ENCODE assay signal across 10 mouse cellular contexts in genomic region chr8:125223031-125223753, GRCm38 (mm10).
DNase-seq lines count a peak whose midpoint lies in the region; ATAC-seq and TF ChIP-seq lines count a peak whose summit lies in the region.
"Had no signal": no experiment of that assay in that cellular context is flagged by ENCODE, and none has a peak within 500 bp of the region (broad histone marks: within the 10 kb centered on the region; RNA-seq: fewer than 3 reads in every experiment).

No protein-coding gene starts in this region.

- no peak overlapping the region for H3K9ac ChIP-seq in hindbrain, embryonic 15.5 days
- H3K9ac ChIP-seq in hindbrain, embryonic 11.5 days (ENCODE audit: low read depth, low read length): no peak overlapping the region

- TF ChIP-seq CTCF in kidney, adult 2 months (conservative IDR thresholded peaks at IDR 0.05; ENCODE audit: insufficient read depth, insufficient read length, low read depth, low read length): no peak

- no peak for ATAC-seq in hindbrain, embryonic 15.5 days (ENCODE audit: low FRiP score, low read depth)
- ATAC-seq in hindbrain, embryonic 11.5 days (ENCODE audit: low FRiP score): no peak

- H3K4me1 ChIP-seq in hindbrain, embryonic 15.5 days (replicated peaks): peaks cover 61% of the 10 kb centered on the region
- H3K4me1 ChIP-seq in hindbrain, embryonic 11.5 days (replicated peaks; ENCODE audit: control insufficient read depth, insufficient read depth, low read length): peaks cover 6% of the 10 kb centered on the region
- peaks cover 6% of the 10 kb centered on the region for H3K4me1 ChIP-seq in kidney, adult 2 months (ENCODE audit: control insufficient read depth, insufficient read depth, low read length)

- H3K4me3 ChIP-seq in hindbrain, embryonic 15.5 days: no peak overlapping the region
- no peak overlapping the region for H3K4me3 ChIP-seq in hindbrain, embryonic 11.5 days (ENCODE audit: low read depth, low read length)
- no peak overlapping the region for H3K4me3 ChIP-seq in kidney, adult 2 months (ENCODE audit: insufficient read depth, low read depth, low read length)

- no peak overlapping the region for H3K4me2 ChIP-seq in hindbrain, embryonic 15.5 days
- H3K4me2 ChIP-seq in hindbrain, embryonic 11.5 days (replicated peaks; ENCODE audit: low read depth, low read length): no peak overlapping the region
- H3K4me2 ChIP-seq: liver, embryonic 11.5 days had no signal

- WGBS in hindbrain, embryonic 15.5 days: 45% methylated on average over 10 of the region's 10 CpGs
- 69% methylated on average over 10 of the region's 10 CpGs for whole genome bisulfite sequencing in hindbrain, embryonic 11.5 days
- WGBS in kidney, adult 2 months: 59% methylated on average over 10 of the region's 10 CpGs

- no peaks in the 10 kb centered on the region for H3K27me3 ChIP-seq in hindbrain, embryonic 15.5 days
- no peaks in the 10 kb centered on the region for H3K27me3 ChIP-seq in hindbrain, embryonic 11.5 days (ENCODE audit: control insufficient read depth, insufficient read depth, low read length)
- no peaks in the 10 kb centered on the region for H3K27me3 ChIP-seq in kidney, adult 2 months (replicated peaks; ENCODE audit: control insufficient read depth, insufficient read depth, low read length)

- no peaks in the 10 kb centered on the region for H3K9me3 ChIP-seq in hindbrain, embryonic 15.5 days
- H3K9me3 ChIP-seq in hindbrain, embryonic 11.5 days (ENCODE audit: control insufficient read depth, low read length): no peaks in the 10 kb centered on the region

- H3K36me3 ChIP-seq in hindbrain, embryonic 15.5 days: no peaks in the 10 kb centered on the region
- H3K36me3 ChIP-seq in hindbrain, embryonic 11.5 days (ENCODE audit: control insufficient read depth, insufficient read depth, low read length): no peaks in the 10 kb centered on the region
- H3K36me3 ChIP-seq in kidney, adult 2 months (ENCODE audit: control insufficient read depth, insufficient read depth, low read length): no peaks in the 10 kb centered on the region

- H3K27ac ChIP-seq in hindbrain, embryonic 15.5 days (replicated peaks): 0 out of 2 replicates have a peak overlapping the region, but pooled peaks have one; percentile 19
- H3K27ac ChIP-seq in hindbrain, embryonic 11.5 days (ENCODE audit: low read depth, low read length): no peak overlapping the region
- H3K27ac ChIP-seq in kidney, adult 2 months (ENCODE audit: insufficient read depth, low read depth, low read length): peak overlapping the region; percentile 58

- DNase-seq in hindbrain, embryonic 11.5 days (ENCODE audit: low spot score): no peak
- peak; percentile 27 for DNase-seq in 3T3-L1 (ENCODE audit: low read depth, low spot score)
- peak; percentile 80 for DNase-seq in adrenal gland, adult 2 months
- peak; percentile 66 for DNase-seq in kidney, adult 2 months
- DNase-seq in thymus, postnatal 14 days: no peak
- no peak for DNase-seq in urinary bladder, postnatal 10 days (ENCODE audit: low spot score)
- no peak for DNase-seq in frontal cortex, postnatal 25 days (ENCODE audit: low spot score in 2 of 2)
- DNase-seq: embryo, embryonic 11 days had no signal

- TF ChIP-seq POLR2A in kidney, adult 2 months (IDR thresholded peaks at IDR 0.05; ENCODE audit: low read depth, low read length): no peak

Comparison
In these comparisons a context has a peak if more than half of its experiments do, and no peak if none do; other contexts are left out.
1. DNase-seq: peak in 3T3-L1 (single experiment), adrenal gland, adult 2 months (single experiment) and kidney, adult 2 months (single experiment); none in hindbrain, embryonic 11.5 days (single experiment), thymus, postnatal 14 days (single experiment), urinary bladder, postnatal 10 days (single experiment) and frontal cortex, postnatal 25 days (0 of 2).